Mouse (Mus musculus): ENCODE data around the gene Sarm1.

- TF ChIP-seq CTCF (IDR thresholded peaks at IDR 0.05; ENCODE audit: low read depth) (no peak), EP300 (optimal IDR thresholded peaks at IDR 0.05) (no peak)
Observed at GRCm38 (mm10) chr11:78524838-78525237, 27.3 kb upstream of the Sarm1 start.
